Mouse (Mus musculus): ENCODE measurements around the gene Gm266.
A peak's percentile ranks its signal among the peaks of the same experiment; 100 is the strongest.

The Gm266 gene

DNA sequence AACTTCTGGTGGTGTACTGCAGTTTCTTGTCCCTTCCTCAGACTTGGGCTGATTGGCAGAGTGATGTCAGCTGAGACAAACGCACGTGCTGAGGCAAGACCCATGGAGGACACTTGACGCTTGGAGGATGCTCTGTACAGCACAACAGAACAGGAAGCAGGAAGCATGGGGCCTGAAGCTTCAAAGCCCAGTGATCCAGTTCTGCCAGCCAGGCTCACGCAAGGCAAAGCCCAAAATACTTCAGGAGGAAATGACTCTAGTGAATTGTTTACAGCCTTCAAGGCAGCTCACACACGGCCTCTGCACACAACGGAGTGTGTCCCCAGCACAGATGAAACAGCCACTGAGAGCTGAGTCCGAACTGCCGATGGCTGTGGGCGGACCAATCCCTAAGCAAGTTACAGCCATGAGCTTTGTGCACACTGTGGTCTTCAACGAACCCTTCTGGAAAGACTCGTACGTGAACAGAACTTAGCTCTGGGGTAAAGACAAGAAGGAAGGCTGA lies 17.5 kb upstream of the Gm266 start:
- no peak for DNase-seq (ENCODE audit: low read depth, low spot score)

DNA sequence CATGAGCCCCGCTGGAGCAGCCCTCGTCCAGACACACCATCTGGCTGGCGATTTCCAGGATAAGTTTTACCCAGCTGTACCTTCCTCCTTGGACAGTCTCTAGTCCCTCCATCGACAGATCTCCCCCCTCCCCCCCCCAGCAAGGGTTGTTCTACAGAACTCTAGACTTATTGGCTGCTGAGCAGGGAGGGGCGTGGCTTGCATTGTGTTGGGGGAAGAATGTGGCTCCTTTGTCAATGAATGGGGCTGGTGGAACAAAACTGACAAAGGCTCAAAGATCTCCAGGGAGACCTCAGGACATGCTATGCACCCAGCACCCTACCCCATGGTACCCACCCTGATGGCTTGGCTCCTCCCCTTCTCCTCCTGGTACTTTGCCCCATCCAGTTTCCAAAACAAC lies 15.1 kb upstream of the Gm266 start:
- DNase-seq (ENCODE audit: low read depth, low spot score), result no peak

DNA sequence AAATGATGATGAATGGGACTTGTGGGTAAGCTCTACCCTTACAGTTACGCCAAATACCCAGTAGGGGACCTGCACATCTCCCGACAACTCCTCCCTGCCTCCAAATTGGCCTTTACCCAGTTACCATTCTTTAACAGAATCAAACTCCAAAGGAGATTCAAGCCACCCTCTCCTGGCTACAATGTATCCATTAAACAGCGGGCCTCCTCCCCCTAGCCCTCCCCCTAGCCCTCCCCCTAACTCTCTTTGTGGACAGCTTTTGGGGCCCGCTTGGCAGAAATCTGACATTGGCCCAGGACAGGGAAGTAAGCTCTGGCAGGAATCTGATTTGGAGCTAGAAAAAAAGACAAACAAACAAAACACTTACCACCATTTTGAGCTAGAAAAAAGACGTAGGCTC lies 14.0 kb upstream of the Gm266 start:
- DNase-seq (ENCODE audit: low read depth, low spot score), result no peak

DNA sequence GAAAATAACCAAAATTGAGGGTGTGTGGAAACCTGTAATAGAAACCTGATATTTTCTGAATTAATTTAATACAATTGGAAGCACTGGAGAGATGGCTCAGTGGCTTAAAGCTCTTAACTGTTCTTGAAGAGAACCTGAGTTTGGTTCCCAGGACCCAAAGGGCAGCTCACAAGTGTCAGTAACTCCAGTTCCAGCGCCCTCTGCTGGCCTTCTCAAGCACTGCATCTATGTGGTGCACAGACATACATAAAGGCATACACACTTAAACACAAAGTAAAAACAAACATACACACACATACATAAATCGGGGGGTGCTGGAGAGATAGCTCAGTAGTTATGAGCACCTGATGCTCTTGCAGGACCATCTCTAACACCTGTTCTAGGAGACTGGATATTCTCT lies 11.5 kb upstream of the Gm266 start:
- no peak for DNase-seq (ENCODE audit: low read depth, low spot score)

DNA sequence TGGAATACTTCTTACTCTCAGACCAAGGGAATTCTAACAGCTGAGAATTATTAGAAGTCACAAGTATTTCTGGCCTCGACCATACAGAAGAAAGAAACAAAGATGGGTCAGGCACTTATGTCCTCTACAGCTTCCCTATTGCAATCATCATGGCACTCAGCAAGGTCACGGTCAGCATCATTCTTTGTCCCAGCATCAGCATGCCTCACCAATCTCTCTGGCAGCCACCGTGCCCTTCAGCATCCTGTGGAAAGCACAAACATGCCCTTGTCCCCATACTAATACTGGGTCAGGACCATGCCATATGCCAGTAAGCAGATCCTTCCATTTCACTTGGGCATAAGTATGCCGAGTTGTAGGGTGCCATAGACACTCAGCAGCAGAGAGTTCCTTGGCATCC lies 9.3 kb upstream of the Gm266 start:
- no peak for DNase-seq (ENCODE audit: low read depth, low spot score)

DNA sequence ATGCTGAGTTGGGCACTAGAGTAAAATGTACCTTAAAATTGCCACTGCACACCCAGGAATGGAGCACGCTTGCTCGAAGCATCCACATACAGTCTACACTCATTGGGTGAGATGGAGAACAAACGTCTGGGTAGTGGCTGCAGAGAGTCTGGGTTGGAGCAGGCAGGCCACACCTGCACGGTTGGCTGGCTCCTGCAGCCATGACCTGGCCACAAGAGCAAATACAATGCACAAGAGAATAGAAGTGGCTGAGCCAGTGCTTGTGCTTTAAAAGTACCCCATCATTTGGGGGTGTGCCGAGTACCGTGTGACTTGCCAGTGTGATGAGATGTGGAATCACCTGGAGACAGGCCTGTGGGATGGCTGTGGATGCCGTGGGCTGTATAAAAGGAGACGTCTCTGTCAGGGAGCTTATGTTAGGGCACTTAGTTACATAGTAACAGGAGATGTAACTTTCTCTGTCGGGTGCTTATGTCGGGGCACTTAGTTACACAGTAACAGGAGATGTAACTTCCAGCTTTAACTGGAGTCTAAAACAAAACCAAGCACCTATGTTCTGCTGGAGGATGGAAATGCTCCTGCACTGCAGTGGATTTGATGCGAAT lies 3.7 kb upstream of the Gm266 start:
- no peak for DNase-seq (ENCODE audit: low read depth, low spot score)

DNA sequence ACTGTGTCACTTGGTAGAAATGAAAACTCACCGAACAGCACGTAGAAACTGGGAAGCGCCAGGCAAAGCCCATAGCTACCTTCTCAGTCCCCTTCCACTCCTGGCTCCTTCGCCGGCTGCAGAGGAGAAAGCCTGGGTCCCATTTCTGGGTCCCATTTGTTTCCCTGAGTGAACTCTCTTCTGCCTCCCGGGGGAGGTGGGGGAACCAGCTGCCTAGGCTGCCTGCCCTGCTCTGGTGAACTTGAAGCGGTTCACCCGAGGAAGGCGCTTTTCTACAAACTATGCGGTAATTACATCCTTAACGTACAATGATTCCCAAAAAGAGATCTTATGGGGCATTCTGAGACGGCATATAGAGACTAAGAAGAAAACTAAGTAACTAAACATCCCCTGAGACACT lies 832 bp upstream of the Gm266 start:
- DNase-seq (ENCODE audit: low read depth, low spot score), result no peak

DNA sequence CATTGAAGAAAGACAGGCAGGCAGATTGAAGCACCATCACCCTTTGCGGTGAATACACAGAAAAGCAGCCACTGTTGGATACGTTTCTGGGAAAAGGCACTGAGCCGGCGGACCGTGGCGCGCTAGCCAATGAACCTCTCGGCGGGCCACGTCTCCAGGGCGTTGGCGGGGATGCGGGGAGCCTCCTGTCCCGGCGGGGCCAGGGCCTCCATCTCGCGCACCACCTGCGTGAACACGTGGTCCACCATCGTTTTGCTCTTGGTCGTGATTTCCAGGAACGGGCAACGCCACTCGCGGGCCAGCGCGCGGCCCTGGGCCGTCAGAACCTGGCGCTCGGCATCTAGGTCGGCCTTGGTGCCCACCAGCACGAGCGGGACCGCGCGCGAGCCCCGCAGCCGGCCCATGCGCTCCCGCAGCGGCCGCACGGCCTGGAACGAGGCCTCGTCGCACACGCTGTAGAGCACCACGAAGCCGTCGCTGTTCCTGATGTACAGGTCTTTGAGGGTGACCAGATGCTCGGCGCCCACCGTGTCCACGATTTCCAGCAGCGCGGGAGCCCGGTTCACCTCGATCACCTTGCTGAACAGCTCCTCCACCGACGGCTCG lies 474 bp downstream of the Gm266 start:
- no peak for DNase-seq (ENCODE audit: low read depth, low spot score)

DNA sequence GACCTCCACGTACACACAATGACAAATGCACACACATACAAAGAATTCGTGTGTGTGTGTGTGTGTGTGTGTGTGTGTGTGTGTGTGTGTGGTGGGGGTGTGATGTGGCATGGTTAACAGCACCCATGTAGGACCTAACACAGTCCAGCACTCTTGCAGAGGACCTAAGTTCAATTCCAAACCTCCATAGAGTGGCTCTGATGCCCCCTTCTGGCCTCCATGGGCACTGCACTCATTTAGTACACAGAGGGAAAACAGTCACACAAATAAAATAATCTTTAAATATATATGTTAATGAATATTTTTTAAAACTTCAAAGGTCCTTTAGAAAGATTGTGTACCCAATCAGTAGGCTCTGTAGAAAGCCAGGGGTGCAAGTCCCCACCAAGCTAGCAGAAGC lies 5.7 kb downstream of the Gm266 start:
- no peak for DNase-seq (ENCODE audit: low read depth, low spot score)

DNA sequence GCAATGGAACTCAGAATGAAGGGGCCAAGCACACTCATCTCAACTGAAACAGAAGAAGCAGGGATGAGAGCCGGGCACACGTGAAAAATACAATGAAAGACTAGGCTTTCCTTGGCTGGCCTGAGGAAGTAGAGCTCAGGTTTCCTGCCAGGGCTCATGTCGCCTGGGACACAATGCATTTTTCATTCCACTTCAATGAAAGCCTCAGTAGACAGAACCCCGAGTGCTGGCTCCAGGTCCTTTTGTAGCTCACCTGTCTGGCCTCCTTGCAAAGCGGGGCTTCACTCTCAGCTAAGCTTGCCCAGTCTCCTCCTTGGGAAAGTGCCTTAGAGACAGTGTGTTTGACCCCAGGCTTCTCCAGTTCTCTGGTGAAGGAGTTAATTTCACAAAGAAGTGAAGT lies 6.7 kb downstream of the Gm266 start:
- no peak for DNase-seq (ENCODE audit: low read depth, low spot score)

DNA sequence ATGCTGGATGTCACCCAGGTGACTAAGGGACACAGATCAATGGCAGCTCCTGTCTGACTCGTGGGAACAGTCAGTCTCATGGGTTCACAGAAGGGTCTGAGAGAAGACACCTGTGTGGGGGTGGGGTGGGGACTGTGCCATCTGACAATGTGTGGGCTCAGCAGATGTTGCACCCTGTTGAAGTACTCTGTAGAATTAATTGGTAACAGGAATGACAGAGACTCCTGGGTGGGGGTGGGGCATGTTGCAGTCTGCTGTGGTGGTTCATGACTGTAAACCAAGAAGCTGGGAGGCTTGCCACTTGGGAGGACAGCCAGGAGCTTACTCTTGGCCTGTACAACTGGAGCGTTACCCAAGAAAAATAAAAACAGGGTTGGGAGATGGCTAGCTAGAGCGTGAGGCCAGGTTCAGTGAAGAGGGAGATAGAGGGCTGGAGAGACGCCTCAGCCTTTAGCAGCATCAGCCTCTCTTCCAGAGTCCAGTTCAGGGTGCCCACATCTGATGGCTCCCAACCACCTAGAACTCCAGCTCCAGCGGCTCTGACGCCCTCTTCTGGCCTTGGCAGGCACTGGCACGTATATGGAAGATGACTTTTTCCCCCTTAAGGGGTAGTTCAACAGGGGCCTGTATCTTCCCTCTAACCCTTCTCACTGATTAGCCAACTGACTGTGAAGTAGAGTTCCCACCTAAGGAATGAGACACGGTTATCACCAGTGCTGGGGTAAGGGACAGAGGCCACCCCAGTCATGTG lies 10.6 kb downstream of the Gm266 start:
- DNase-seq (ENCODE audit: low read depth, low spot score), result no peak

DNA sequence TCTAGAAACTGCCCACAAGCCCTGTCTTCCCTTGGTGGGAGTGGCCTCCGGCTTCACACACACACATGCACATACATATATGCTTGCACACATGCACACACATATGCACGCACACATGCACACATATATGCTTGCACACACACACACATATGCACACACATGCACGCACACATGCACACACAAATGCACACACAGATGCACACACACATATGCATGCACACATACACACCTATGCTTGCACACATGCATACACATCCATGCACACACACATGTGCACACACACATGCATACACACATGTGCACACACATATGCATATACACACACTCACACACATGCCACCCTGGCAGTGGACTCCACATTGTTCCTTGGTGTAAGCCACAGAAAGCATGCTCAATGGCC lies 11.2 kb downstream of the Gm266 start:
- DNase-seq (ENCODE audit: low read depth, low spot score), result no peak

DNA sequence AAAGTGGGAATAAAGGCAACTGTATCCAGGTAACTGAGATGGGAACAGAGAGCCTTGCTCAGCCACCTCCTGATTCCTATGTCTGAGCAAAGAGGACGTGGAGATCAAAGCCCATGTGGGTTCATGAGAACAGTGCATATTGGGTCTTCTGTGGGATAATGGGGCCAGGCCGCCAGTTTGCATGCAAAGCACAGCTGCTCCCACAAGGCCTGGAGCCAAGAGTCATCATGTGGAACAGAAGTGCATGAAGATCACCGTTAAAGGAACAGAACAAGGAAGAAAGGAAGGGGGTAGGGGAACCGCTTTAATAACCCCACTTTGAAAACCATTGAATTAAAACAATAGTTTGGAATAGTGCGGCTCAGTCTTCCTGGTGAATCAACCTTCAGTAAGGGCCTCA lies 12.7 kb downstream of the Gm266 start:
- DNase-seq (ENCODE audit: low read depth, low spot score), result no peak

DNA sequence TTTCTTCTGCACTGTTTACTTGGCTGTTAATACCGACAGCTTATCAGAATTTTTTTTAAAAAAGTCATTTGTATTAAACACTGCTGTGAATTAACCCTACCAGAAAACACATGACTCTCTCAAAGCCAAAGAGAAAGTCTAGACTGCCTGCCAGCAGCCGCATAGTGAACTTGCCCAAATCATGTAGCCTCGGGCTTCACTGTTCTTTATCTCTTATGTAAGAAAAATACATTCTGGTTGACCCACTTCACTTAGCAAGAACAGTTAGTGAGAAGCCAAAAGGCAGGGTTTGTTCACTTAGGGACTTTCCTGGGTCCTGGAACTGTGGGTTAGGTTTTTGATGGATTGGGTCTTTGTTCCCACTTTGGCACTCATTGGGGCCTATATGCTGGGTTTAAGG lies 13.9 kb downstream of the Gm266 start:
- no peak for DNase-seq (ENCODE audit: low read depth, low spot score)

DNA sequence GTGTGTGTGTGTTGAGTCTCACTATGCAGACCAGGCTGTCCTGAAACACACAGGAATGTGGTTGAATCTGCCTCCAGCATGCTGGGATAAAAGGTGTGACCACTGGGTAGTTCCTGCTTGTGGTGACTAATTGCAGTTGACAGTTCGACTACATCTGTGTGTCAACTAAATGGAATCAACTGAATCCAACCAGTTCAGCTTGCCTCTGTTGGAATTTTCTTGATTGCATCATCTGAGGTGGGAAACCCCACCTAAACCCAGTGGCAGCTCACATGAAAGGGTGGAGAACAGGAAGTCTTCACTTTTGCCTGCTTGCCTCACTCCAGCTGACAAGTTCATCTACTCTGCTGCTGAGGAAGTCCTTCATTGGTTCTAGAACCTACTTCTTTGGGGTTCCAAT lies 14.5 kb downstream of the Gm266 start:
- no peak for DNase-seq (ENCODE audit: low read depth, low spot score)

DNA sequence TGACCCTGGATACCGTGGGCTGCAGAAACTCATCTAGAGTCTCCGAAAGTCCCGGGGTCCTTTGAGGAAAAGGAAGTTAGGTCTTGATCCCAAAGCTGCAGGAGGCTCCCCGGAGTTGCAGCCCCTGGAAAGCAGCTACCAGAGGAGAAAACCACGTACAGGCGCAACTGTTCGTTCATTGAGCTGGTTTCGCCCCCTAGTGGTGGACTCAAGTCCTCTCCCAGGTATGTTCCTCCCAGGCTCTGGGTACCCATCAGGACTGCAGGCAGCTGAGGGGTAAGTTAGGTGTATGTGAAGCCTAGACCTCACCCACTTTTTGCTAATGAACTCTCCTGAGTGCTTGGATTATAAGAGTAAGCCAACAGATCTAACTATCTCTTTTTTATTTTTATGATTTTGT lies 16.1 kb downstream of the Gm266 start:
- DNase-seq (ENCODE audit: low read depth, low spot score), result peak; percentile 59

DNA sequence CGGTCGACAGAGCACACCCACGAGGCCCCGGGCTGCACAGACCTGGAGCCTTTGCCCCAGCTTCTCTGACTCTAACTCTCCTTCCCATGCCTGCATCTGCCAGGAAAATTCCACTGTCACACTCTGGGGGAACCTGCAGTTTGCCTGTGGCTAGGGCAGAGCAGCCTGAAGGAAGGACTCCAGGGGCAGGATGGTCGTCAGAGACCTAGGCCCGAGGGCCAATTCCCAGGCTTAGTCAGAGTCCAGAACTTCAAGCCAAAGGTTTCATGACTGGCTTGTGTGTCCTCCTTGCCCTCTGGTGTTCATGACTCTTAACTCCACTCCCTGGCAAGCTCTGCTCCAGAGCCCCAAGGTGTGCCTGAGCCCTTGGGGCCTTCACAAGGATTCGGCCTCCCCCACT lies 17.4 kb downstream of the Gm266 start:
- no peak for DNase-seq (ENCODE audit: low read depth, low spot score)

DNA sequence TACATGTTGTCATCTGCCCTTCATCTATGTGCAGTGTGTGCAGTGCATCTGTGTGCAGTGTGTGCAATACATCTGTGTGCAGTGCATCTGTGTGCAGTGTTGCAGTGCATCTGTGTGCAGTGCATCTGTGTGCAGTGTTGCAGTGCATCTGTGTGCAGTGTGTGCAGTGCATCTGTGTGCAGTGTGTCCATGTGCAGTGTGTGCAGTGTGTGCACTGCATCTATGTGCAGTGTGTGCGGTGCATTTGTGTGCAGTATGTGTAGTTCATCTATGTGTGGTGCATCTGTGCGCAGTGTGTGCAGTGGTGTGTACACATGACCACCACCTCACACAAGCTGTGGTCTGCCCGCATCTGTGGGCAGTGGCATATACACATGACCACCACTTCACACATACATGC lies 19.3 kb downstream of the Gm266 start:
- no peak for DNase-seq (ENCODE audit: low read depth, low spot score)

DNA sequence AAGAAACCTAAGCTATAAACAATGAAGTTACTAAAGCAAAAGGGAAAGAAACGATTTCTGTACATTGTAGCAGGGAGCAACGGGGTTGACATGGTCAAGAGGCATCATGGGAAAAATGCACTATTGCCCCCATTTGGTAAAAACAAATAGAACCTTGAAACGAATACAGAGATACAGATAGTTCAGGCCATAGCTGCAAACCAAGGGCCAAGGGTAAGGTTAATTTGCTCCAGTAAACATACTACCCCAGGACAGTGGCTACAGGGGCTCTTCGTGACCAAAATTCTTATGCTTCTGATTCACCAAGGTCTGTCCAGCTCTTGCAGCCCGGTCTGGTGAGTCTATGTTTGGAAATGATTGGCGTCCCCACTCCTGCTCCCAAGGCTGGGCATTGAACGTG lies 22.1 kb downstream of the Gm266 start:
- DNase-seq (ENCODE audit: low read depth, low spot score), result no peak

DNA sequence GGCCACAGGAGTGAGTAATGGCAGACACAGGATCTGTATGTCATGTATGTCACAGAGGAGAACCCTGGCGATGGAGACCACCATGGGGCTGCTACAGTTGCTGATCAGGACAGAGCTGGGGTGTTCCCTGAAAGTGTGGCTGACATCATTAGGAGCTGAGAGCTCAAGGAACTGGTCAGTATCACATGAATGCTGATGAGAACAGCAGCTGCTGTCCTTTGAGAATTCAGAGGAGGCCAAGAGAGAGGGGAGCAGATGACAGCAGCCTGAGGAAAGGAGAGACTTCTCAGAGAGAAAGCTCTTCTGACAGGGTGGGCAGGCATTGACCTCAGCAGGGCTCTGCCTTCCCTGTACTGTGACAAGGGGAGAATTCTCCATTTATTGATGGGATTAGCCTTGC lies 27.9 kb downstream of the Gm266 start:
- DNase-seq (ENCODE audit: low read depth, low spot score), result no peak

DNA sequence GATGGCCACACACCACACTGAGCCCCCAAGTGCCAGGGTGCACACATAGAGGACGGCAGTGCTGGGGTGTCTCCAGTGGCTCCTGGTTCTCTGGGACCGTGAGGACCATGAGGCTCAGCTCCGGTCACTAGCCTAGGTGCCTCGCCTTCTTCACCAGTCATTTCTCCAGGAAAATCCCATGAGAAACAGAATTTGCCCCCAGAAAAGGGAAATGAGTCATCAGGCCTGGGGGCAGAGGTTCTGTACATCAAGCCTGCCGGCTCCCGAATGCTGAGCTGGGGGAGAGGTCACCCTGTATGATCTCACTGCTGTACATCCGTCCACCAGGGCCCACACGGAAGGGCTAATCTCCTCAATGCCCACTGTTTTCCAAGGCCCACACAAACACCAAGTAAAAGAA lies 29.8 kb downstream of the Gm266 start:
- no peak for DNase-seq (ENCODE audit: low read depth, low spot score)

DNA sequence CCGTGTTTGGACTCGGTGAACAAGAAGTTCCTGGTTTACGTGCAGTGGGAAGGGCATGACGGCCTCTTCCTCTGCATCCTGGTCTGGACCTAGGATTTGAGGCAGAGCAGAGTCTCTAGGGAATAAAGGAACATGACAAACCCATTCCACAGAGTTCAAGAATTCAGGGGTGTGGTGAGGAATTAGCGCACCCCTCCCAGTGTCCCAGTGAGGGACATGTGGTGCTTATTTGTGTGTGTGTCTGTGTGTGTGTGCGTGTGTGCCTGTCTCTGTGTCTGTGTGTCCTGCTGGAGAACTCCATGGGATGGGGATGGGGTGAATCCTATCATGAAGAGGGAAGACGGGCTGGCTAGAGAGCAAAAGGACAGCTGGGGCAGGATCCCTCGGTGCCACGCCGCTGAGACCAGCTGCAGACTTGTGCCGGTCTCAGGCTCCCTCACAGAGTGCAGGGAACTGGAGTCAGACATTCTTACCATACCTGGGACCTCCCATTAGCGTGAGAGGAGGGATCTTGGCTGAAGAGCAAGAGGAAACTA lies 30.2 kb downstream of the Gm266 start:
- no peak for DNase-seq (ENCODE audit: low read depth, low spot score)

All from WW6 (cell line).